Mouse (Mus musculus) heart, postnatal 4 days (tissue): Measurements from ENCODE around the gene Rnf43. TPM values are rescaled to one million over a fixed set of nuclear protein-coding genes. Genes with fewer than 3 reads are reported as not detected.
A peak's percentile ranks its signal among the peaks of the same experiment; 100 is the strongest.

Source experiments
- DNase-seq: peaks from one replicate; pipeline ENCODE4 v3.0.0; 2021
- total RNA-seq, 2 experiments: library from RNA; stranded (reverse); gene quantifications; 2 replicates each; pipeline ENCODE4 v1.2.3; 2021

Rnf43 gene
- total RNA-seq, 2 experiments from 2014 or later = 0.36 to 0.95 TPM

DNA sequence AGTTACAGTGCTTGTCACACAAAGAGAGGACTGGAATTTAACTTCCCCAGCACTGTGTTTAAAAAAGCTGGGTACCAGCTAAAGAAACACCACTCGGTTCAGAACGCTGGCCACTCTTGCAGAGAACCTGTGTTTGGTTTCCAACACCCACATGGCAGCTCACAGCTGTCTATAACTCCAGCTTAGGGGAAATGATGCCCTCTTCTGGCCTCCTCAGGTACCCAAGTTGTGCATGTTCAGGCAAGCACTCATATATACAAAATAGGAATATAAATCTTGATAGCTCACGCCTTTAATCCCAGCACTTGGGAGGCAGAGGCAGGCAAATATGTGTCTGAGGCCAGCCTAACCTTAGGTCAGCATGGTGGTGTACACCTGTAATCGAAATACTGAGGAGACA lies 53.5 kb downstream of the Rnf43 start:
- no peak for DNase-seq

DNA sequence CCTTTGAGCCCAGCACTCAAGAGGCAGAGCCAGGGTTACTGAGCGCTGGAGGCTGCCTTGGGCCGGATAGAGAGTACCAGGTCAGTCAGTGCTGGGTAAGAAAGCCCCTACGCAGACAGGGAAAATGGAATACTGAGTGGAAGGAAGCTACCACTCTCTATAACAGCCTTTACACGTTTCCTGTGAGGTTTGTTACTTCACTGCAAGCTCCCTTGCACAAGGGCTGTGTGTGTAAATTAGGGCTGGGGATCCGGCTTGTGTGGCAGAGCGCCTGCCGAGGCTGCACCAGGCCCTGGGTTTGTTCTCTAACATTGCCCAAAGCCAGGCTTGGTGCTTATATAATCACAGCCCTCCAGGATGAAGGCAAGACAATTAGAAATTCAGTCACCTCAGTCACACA lies 57.0 kb downstream of the Rnf43 start:
- DNase-seq = no peak

DNA sequence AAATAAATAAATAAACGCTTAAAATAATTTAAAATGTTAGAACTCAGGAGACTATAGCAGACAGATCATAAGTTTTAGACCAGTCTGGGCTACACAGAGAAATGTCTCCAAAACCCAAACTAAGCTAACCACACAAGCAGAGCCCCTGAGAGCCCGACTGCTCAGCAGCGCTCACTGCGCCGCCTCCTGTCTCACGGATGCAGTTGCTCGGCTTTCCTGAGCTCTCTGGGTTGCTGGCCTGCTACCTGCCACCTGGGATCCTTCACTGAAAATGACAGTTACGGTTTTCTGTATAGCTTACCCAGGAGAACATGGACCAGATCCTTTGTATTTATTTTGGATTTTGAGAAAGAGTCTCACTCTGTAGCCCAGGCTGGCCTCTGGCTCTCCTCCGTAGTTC lies 57.8 kb downstream of the Rnf43 start:
- no peak for DNase-seq

DNA sequence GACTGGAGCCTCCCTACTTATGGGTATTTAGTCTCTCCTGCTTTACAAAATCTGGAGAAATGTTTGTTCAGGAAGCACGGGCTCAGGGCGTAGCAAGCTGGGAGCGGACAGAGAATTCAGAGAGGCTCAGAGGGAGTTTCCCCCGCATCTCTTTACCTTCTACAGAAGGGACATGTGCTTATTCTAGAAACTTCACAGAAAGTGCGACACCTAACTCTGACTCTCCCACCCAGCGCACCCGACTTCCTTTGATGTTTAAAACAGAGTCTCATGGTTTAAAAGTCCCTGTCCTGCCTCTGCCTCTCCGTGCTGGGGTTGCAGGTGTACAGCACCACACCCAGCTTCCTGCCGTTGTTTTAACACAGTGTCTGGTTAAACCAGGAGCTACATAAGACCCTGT lies 58.3 kb downstream of the Rnf43 start:
- no peak for DNase-seq

DNA sequence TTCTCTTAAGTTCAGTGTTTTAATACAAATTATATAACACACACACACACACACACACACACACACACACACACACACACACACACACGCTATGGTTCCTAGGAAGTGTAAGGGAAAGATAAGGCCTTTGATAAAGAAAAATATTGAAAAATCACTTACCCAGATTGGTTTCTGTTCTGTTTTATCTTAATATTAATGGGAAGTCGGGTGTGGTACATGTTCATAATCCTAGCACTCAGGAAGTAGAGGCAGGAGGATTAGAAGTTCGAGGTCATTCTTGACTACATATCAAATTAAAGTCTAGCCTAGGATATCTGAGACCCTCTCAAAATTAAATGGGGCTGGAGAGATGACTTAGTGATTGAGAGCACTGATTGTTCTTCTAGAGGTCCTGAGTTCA lies 59.6 kb downstream of the Rnf43 start:
- no peak for DNase-seq

DNA sequence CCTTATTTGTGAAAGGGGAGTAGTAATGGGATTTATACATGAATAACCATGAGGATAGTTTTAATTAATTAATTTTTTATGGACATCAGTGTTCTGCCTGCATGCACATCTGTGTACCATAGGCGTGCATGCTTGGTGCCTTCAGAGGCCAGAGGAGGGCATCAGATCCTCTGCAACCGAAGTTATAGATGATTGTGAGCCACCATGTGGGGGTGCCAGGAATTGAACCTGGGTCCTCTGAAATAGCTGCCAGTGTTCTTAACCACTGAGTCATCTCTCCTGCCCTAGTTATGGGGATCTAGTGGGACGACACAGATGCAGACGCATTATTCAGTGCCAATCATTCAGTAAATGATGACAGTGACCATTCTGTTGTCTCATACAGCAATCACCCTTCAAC lies 60.4 kb downstream of the Rnf43 start:
- no peak for DNase-seq

DNA sequence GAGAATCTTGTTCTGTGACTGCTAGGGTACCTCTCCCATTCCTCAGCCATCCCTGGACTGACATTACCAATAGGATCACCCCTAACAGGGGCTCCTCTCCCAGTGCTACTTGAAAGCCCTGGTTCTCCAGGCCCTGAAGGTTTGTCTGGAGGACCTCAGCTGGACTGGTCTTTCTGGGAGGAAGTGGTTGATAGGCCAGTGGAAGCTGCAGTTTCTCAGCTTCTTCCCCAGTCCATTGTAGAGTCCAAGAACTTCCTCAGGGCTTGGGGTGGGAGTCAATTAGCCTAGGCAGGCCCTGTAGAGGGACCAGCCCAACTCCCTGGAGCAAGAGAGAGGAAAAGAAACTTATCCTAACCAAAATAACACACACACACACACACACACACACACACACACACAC lies 63.0 kb downstream of the Rnf43 start:
- no peak for DNase-seq

DNA sequence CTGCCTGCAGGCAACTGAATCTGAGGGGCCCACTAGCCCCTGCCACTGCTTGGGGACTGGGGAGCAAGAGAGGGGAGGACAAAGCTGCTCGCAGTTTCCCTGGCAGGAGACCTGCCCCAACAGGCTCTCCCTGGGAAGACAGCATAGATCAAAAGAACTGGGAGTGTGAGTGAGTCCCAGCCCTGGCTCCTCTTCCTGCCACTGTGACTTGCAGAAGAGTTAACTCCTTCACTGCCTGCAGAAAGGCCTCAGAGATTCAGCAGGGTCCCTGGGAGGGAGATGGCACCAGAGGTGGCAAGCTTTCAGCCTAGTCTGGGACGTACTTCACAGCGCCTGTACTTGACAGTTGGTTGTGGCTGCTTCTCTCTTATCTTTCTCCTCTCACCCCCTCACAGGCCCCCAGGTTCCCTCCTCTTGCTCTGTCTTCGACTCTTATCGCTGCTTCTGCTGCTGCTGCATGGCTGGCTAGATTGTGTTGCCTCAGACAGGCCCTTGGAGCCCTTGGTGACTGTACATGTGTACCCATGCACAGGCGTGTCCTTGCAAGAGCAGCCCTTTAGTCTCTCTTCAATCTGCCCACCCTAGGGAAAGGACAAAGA lies 63.5 kb downstream of the Rnf43 start:
- DNase-seq = no peak

DNA sequence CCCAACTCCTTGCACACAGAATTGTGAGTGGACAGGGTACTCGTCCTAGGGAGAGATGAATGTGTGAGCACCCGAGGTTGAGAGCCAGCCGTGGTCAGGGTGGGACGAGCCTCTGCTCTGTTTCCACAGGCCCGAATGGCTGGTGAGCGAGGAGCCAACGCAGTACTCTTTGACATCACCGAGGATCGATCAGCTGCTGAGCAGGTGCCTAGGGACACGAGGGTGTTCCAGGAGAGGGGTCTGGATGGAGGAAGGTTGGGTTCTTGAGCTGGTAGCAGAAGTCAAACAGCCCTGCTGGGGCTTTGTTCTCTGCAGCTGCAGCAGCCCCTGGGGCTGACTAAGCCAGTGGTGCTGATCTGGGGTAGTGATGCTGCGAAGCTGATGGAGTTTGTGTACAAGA lies 64.5 kb downstream of the Rnf43 start:
- no peak for DNase-seq

DNA sequence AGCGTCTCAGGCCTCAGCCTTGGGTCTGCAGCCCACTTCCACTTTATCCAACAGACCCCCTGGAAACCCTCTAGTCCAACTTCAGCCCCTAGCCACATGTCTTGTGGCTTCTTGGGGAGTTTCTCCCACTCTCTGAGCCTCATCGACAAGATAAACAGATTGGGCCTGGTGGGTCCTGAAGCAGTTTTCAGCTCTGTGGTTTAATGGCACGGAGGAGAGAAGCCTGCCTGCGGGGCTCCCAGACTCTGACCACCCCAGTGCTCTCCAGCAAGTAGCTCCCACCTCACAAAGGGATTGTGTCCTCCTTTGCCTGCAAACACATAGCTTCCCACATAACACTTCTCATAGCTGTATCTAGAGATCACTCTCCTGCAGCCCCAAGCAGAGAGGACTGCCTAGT lies 64.9 kb downstream of the Rnf43 start:
- no peak for DNase-seq

DNA sequence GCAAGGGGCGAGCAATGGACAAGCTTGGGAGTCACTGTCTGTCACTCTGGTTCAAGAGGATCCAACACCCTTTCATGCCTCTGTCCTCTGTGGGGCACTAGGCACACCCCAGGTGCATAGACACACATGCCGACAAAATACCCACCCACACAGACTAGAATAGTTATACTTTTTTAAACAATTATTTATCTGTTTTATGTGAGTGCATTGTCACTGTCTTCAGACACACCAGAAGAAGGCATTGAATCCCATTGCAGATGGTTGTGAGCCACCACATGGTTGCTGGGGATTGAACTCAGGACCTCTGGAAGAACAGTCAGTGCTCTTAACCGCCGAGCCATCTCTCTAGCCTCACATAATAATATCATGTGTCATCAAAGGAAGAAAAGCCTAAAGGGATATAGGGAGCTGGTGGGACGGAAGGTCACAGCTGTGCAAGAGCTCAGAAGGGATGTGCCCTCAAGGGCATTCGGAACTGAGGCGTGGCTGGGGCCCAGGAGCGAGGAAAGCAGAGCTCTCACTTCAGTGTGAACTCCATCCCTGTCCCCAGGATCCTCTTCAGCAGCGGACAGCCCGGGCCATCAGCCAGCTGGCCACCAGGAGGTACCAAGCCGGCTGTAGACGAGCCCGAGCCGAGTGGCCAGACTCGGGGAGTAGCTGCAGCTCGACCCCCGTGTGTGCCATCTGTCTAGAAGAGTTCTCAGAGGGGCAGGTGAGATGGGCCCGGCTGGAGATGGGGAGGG lies 66.5 kb downstream of the Rnf43 start:
- DNase-seq = no peak

DNA sequence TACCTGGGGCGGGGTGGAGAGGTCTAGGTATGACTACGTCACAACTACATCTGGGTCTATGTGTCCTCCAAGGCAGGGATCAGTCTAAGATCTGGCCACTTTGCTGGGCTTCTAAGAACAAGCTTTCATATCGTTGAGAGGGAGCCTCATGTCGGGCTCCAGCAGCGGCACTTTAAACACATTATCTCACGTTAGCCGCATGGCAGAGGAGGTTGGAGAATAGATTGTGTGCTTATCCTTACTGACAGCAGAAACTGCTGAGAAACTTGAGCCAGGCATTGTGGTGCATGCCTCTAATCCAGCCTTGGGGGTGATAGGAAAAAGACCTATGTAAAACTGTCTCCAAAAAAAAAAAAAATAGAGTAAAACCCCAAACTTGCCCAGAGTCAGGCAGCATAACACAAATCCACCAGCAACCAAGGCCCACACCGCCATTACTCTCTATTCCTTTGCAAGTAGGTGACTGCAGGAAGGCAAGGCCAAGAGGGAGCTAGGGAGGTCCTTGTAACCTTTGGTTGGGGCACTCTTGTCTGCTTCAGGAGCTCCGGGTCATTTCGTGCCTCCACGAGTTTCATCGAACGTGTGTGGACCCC lies 67.2 kb downstream of the Rnf43 start:
- DNase-seq = no peak

DNA sequence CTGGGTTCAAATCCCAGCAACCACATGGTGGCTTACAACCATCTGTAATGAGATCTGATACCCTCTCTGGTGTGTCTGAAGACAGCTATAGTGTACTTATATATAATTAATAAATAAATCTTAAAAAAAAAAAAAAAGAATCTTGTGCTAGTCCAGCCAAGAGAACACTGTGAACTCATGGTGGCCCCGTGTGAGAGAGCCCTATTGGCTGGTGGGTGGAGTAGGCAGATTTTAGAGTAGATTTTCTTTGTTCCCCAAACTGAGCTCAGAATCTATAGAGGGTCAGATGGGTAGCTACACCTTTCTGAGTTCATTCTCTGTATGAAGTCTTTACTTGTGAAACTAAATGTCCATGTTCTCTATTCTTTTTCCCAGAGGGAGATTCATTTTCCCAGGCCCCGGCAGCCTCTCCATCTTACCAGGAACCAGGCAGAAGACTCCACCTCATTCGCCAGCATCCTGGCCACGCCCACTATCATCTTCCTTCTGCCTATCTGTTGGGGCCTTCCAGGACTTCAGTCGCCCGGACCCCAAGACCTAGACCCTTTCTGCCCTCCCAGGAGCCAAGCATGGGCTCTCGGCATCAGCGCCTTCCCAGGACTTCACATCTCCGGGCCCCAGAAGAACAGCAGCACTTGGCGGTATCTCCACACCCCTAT lies 68.3 kb downstream of the Rnf43 start:
- no peak for DNase-seq

DNA sequence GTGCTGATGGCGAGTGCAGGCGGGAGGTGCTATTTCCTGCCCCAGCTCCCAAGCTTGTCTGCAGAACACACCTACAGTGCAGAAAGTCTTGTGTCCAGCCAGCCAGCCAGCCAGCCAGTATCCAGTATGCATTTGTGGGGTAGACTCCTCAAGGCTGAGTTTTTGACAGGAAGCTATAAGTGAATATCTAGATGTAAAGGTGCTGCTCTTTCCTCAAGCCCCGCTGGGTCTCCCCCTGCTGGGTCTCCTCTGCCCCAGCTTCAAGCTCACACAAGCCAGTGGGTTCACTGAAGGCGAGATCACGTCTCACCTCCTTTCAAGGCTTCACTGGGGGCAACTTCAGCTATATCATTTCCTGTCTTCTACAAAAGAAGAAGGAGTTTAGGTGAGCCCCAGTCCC lies 71.8 kb downstream of the Rnf43 start:
- DNase-seq = no peak

DNA sequence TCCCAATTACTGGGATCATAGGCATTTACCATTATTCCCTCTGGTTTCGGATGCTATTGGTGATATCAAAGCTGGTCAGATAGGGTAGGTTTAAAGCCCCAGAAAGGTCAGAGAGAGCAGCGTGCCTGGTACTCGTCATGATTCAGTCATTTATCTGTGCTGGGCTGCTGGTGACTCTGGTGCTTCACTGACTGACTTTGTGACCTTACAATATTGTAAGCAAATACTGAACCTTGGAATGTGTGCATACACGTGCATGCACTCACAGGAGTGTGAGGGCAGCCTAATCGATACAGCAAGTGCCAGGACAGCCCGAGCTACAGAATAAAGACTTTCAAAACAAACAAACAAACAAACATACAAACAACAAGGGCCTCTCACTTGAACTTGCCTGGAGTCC lies 73.2 kb downstream of the Rnf43 start:
- no peak for DNase-seq

DNA sequence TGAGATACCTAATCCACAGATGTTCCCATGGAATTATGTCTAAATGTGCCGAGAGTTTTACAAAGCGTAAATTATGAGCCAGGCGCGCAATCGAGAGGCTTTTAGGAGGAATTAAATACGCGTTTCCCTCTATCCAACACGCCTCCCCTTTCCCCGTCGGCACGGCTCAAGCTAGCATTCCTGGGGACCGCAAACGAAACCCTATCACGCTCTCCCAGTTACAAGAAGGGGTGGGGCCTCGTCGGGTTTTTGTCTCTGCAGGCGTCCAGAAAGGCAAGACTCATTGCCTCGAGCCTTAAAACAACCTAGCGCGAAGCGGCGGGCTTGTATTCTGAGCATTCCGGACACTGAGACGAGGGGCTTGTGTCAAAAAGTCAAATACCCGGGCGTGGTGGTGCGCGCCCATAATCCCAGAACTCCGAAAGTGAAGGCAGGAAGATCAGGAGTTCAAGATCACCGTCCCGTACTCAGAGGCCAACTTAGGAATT lies 74.2 kb downstream of the Rnf43 start:
- DNase-seq = peak; percentile 67

DNA sequence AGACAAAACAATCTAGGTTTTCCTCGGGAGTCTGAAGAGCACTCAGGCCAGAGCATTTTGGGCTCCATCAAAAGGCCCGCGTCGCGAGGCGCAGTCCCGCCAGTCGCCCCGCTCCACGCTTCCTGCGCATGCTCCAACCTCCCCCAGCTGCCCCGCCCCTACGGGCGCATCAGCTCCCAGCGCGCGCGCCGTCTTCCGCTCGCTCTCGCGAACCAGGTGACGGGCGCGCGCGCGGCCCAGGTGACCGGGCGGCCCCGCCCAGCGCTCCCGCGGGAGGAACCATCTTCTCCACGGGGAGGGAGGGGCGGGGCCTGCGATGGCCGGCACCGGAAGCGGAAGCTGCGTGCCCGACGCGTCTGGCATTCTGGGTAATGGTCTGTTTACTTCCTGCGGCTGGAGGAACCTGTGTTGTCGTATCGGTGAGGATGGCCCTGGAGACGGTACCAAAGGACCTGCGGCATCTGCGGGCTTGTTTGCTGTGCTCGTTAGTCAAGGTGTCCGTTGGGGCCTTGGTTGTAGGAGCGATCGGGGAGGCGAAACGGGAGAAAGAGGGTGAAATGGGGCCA lies 74.7 kb downstream of the Rnf43 start, which contains the start of gene Supt4a:
TSS of gene Supt4a (plus strand) at position 378 of the 566 bp plus-strand sequence.
- peak; percentile 96 for DNase-seq

DNA sequence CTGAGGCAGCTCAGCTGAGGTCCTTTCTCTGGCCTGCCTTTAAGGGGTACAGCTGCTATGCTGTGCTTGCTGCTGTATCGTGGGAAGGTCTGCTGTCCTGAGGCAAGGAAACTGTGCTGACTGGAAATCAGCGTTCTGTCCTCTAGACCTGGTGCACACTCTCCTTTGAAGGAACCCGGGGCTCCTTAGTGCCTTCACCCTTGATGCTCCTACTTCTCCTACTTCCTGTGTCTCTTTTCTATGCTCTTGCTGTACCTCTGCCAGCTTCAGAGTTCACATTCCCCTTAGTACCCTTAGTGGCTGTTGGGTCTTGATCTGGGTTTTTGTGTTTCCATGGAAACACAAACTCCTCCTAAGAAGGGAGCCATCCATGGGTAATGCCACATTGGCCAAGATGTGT lies 81.2 kb downstream of the Rnf43 start:
- DNase-seq = no peak

DNA sequence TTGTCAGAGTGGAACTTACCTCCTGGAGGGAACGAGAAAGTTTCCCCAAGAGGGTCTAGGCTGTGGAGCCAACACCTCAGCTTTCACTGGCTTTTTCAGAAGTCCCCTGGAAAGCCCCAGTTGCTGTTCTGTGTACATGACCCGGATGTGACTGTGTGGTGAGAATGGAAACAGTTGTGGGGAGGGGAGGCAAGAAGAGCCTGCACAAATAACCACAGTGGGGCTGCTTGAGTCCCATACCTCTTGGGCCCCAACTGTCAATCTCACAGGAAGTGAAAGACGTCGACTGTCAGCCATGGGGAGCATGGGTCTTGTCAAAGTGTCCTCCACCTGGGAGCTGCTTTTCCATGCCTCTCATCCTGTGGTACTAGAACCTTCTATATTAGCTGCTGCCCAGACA lies 82.4 kb downstream of the Rnf43 start:
- DNase-seq = no peak

DNA sequence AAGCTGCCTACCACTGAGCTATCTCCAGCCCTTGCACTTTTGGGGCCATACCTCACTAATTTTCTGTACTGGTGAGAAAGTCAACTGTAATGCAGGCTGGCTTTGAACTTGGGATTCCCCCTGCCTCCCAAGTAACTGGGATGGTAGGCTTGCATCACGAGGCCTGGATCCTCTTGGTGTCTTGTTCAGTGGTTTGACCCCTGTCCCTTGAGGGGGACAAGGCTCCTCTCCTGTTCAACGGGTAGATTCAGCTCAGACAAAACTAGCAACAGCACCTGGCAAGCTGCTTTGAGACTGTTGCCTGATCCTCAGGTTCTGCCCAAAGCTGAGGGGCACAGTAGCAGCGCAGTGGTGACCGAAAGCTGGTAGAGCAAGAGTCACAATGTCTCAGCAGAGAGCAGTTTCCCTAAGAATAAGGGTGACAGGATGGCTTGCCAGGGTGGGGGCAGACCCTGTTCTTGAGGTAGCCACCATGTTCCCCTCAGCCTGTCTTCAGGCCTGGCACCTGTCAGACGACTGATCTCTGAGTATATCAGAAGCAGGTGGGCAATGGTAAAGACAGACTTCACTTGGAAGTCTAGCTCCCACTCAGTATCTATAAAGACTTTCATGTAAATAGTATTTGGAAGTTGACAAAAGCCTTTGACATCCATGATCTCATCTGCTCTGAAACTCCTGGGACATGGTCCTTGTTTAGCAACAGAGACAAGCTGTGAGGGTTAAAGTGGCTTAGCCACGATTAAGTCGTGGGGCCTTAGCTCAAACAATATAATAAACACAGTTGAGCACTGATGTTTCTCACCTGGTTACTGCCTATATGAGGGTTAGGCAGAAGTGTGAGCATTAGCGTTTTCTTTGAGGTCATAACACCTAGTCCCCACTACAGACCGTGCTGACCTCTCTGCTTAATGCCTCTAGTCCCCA lies 83.4 kb downstream of the Rnf43 start:
- no peak for DNase-seq

DNA sequence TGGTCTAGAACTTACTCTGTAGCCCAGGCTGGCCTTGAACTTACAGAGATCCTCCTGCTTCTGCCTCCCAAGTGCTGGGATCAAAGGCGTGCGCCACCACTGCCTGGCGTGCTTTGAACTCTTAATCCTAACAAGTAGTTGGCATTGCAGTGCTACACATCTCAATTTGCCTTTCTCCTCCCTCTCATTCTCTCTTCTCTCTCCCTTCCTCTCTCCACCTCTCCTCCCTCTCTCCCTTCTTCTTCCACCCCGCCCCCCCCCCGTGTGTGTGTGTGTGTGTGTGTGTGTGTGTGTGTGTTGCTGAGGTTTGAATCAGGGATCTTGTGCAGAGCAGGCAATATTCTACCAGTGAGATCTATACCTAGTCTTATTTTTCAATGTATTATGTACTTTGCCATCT lies 84.8 kb downstream of the Rnf43 start:
- DNase-seq = no peak

DNA sequence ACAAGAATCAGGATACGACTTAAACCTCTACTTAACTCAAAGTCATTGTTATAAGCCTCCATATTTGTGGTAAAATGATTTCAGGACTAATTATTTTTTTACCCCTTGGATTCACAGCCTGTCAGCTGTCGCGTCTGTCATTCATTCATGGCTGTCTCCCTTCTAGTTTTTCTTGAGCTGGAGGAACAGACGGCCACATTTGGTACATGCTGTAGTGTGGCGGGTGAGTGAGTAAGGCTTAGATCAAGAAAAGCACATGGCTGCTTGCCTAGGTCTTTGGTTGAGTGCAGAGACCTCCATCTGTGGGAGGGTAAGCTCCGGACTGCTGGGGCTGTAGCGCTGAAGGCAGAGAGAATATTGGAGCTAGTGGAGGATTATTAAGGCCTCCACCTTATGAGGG lies 85.2 kb downstream of the Rnf43 start:
- DNase-seq = no peak
